Comparison of ENCODE assay signal across 19 mouse cellular contexts in genomic region chr5:36668572-36668971, GRCm38 (mm10). TPM values are rescaled to one million over a fixed set of nuclear protein-coding genes. Genes with fewer than 3 reads are reported as not detected.
DNase-seq lines count a peak whose midpoint lies in the region; ATAC-seq and TF ChIP-seq lines count a peak whose summit lies in the region.
"Had no signal": no experiment of that assay in that cellular context is flagged by ENCODE, and none has a peak within 500 bp of the region (broad histone marks: within the 10 kb centered on the region; RNA-seq: fewer than 3 reads in every experiment).

No protein-coding gene starts in this region.

- H3K9ac ChIP-seq in liver, embryonic 15.5 days, result no peak overlapping the region
- no peak overlapping the region for H3K9ac ChIP-seq in hindbrain, postnatal 0 days (replicated peaks; ENCODE audit: low read length)
- H3K9ac ChIP-seq: heart, embryonic 12.5 days; limb, embryonic 15.5 days; neural tube, embryonic 13.5 days had no signal

- WGBS in liver, embryonic 15.5 days (ENCODE audit: insufficient replicate concordance), result 63% methylated on average over 8 of the region's 8 CpGs
- WGBS in thymus, adult 2 months, result 20% methylated on average over 8 of the region's 8 CpGs
- 92% methylated on average over 8 of the region's 8 CpGs for WGBS in midbrain, embryonic 10.5 days
- WGBS in hindbrain, postnatal 0 days, result 87% methylated on average over 8 of the region's 8 CpGs

- H3K4me1 ChIP-seq in liver, embryonic 15.5 days (replicated peaks), result peaks cover 11% of the 10 kb centered on the region; the same call in 1 of the 2 replicates
- peaks cover 21% of the 10 kb centered on the region for H3K4me1 ChIP-seq in thymus, adult 2 months (replicated peaks; ENCODE audit: control insufficient read depth, insufficient read depth, low read length)
- no peaks in the 10 kb centered on the region for H3K4me1 ChIP-seq in midbrain, embryonic 10.5 days
- no peaks in the 10 kb centered on the region for H3K4me1 ChIP-seq in hindbrain, postnatal 0 days (ENCODE audit: insufficient read depth, low read length)
- H3K4me1 ChIP-seq: limb, embryonic 15.5 days; neural tube, embryonic 13.5 days had no signal

- H3K9me3 ChIP-seq in liver, embryonic 15.5 days (replicated peaks), result no peaks in the 10 kb centered on the region
- no peaks in the 10 kb centered on the region for H3K9me3 ChIP-seq in midbrain, embryonic 10.5 days (replicated peaks)
- H3K9me3 ChIP-seq in hindbrain, postnatal 0 days (ENCODE audit: low read length), result no peaks in the 10 kb centered on the region
- H3K9me3 ChIP-seq: G1E; heart, embryonic 12.5 days; limb, embryonic 15.5 days; neural tube, embryonic 13.5 days had no signal

- peak; percentile 87 for DNase-seq in heart, adult 11 months
- no peak for DNase-seq in heart, adult 9 months (ENCODE audit: low spot score in 2 of 2)
- DNase-seq in CD4-positive, CD25-positive, alpha-beta regulatory T cell, adult 2 months (ENCODE audit: low read depth, low spot score), result peak; percentile 55
- DNase-seq in thymus, adult 2 months, result peak; percentile 51
- no peak for DNase-seq in midbrain, embryonic 10.5 days (ENCODE audit: low spot score)
- no peak for DNase-seq in cerebellum, adult 9-11 months
- DNase-seq in hindbrain, postnatal 0 days (ENCODE audit: low spot score), result no peak
- DNase-seq: adrenal gland, postnatal 14 days; gastrocnemius, postnatal 10 days; kidney, postnatal 14 days; lung, postnatal 14 days; midbrain, embryonic 14.5 days had no signal

- 0 out of 2 replicates have a peak, but pooled peaks have one; percentile 5 for TF ChIP-seq CTCF in thymus, adult 2 months (IDR thresholded peaks at IDR 0.05; ENCODE audit: borderline replicate concordance, control insufficient read depth, extremely low read depth, insufficient read depth, low read length, poor library complexity)
- TF ChIP-seq CTCF in hindbrain, postnatal 0 days (IDR thresholded peaks at IDR 0.05; ENCODE audit: low read depth), result no peak

- ATAC-seq in liver, embryonic 15.5 days (ENCODE audit: insufficient read depth), result peak; percentile 17; the same call in 1 of the 2 replicates
- no peak for ATAC-seq in hindbrain, postnatal 0 days
- ATAC-seq: forebrain, embryonic 16.5 days; intestine, embryonic 16.5 days had no signal

- H3K27ac ChIP-seq in liver, embryonic 15.5 days (replicated peaks), result no peak overlapping the region
- H3K27ac ChIP-seq in thymus, adult 2 months (ENCODE audit: control insufficient read depth, insufficient read depth, low read length), result peak overlapping the region; percentile 82
- H3K27ac ChIP-seq in midbrain, embryonic 10.5 days (replicated peaks), result no peak overlapping the region
- H3K27ac ChIP-seq in hindbrain, postnatal 0 days, result no peak overlapping the region
- H3K27ac ChIP-seq: limb, embryonic 15.5 days; neural tube, embryonic 13.5 days had no signal

- no peak for TF ChIP-seq POLR2A in thymus, adult 2 months (IDR thresholded peaks at IDR 0.05; ENCODE audit: control insufficient read depth, extremely low read depth, insufficient read depth, low read length, poor library complexity)

- H3K27me3 ChIP-seq in liver, embryonic 15.5 days, result no peaks in the 10 kb centered on the region
- no peaks in the 10 kb centered on the region for H3K27me3 ChIP-seq in thymus, adult 2 months (ENCODE audit: control insufficient read depth, insufficient read depth, low read length)
- H3K27me3 ChIP-seq in midbrain, embryonic 10.5 days (ENCODE audit: low read depth, poor library complexity, severe bottlenecking), result no peaks in the 10 kb centered on the region
- no peaks in the 10 kb centered on the region for H3K27me3 ChIP-seq in hindbrain, postnatal 0 days (ENCODE audit: insufficient read depth, low read length)
- H3K27me3 ChIP-seq: heart, embryonic 12.5 days; limb, embryonic 15.5 days; neural tube, embryonic 13.5 days had no signal

- H3K4me3 ChIP-seq in liver, embryonic 15.5 days (replicated peaks), result no peak overlapping the region
- H3K4me3 ChIP-seq in thymus, adult 2 months (ENCODE audit: control insufficient read depth, insufficient read depth, low read length), result no peak overlapping the region
- no peak overlapping the region for H3K4me3 ChIP-seq in midbrain, embryonic 10.5 days
- H3K4me3 ChIP-seq in hindbrain, postnatal 0 days (ENCODE audit: low read length), result no peak overlapping the region
- H3K4me3 ChIP-seq: heart, embryonic 12.5 days; limb, embryonic 15.5 days; neural tube, embryonic 13.5 days had no signal

- H3K36me3 ChIP-seq in liver, embryonic 15.5 days (replicated peaks), result peaks cover 78% of the 10 kb centered on the region
- H3K36me3 ChIP-seq in thymus, adult 2 months (ENCODE audit: control insufficient read depth, insufficient read depth, low read length), result no peaks in the 10 kb centered on the region
- peaks cover 66% of the 10 kb centered on the region for H3K36me3 ChIP-seq in midbrain, embryonic 10.5 days
- peaks cover 18% of the 10 kb centered on the region; the same call in 1 of the 2 replicates for H3K36me3 ChIP-seq in hindbrain, postnatal 0 days (ENCODE audit: insufficient read depth, low read length)

- no peak overlapping the region for H3K4me2 ChIP-seq in liver, embryonic 15.5 days
- no peak overlapping the region for H3K4me2 ChIP-seq in hindbrain, postnatal 0 days (ENCODE audit: low read depth, low read length)
- H3K4me2 ChIP-seq: heart, embryonic 12.5 days; limb, embryonic 15.5 days; neural tube, embryonic 13.5 days had no signal

RNA-seq across cellular contexts. Expression of gene D5Ertd579e, which starts 27.3 kb away (rescaled TPM):
- 22.1 and 22.2 TPM in 2 replicates for polyA plus RNA-seq in liver, embryonic 15.5 days (2015; fragmentation: Nextera tagmentation; extraction: Ambion mirVana)
- polyA plus RNA-seq in thymus, adult 2 months (2012; rRNA removed), result 22.9 and 26.8 TPM in 2 replicates
- polyA plus RNA-seq in midbrain, embryonic 10.5 days (2016; fragmentation: Nextera tagmentation; extraction: Ambion mirVana), result 23.7 and 29.3 TPM in 2 replicates
- 56.2 and 64.6 TPM in 2 replicates for total RNA-seq in hindbrain, postnatal 0 days (2014; rRNA removed)
- 31.0 and 32.2 TPM in 2 replicates for polyA plus RNA-seq in hindbrain, postnatal 0 days (2015; fragmentation: Nextera tagmentation; extraction: Ambion mirVana)

Comparison
In these comparisons a context has a peak if more than half of its experiments do, and no peak if none do; other contexts are left out.
1. DNase-seq: peak in heart, adult 11 months (single experiment), CD4-positive, CD25-positive, alpha-beta regulatory T cell, adult 2 months (single experiment) and thymus, adult 2 months (single experiment); none in heart, adult 9 months (0 of 2), midbrain, embryonic 10.5 days (single experiment), cerebellum, adult 9-11 months (single experiment) and hindbrain, postnatal 0 days (single experiment).